Mouse (Mus musculus): ENCODE measurements around the gene Arhgap18. TPM values are rescaled to one million over a fixed set of nuclear protein-coding genes. Genes with fewer than 3 reads are reported as not detected.

The Arhgap18 gene
- total RNA-seq, 1 experiment from 2014 or later: 46.4 TPM

DNA sequence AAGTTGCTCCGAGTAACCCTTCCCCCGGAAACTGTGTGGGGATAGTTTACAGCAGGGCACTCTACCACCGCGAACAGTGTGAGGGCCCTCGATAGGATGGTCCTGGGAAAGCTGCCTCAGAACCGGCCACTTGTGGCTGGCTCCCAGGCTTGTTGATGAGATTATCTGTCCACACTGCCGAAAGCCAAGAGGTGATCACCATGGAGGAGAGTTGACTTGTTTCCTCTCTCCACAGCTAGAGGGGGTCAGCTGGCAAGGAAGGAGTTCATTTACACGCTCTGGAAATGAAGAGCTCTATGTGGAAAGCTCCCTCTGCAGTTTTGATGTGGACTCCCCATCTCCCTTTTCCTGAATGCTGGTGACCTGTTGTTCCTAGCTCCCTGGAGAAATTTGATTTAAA is 196.4 kb downstream of the Arhgap18 start:
- ATAC-seq (ENCODE audit: extremely low read depth, insufficient number of reproducible peaks, low FRiP score, poor library complexity, severe bottlenecking): no peak

DNA sequence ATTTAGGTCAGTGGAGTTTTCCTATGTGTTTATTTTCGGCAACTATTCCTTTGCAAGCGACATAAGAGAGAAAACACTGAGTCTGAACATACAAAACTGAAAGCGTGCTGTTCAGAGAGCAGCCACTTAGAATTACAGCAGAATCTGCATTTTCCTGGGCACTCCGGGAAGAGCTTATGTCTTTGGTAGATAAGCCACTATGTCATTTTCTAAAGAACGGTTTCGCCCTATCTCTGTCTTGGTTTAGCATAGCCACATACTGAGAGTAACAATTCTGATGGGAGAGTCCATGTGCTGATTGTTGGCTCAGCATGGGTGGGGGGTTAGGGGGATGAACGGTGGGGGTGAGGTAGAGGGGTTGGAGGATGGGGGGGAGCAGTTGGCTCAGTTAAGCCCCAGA is 197.2 kb downstream of the Arhgap18 start:
- no peak for ATAC-seq (ENCODE audit: extremely low read depth, insufficient number of reproducible peaks, low FRiP score, poor library complexity, severe bottlenecking)

DNA sequence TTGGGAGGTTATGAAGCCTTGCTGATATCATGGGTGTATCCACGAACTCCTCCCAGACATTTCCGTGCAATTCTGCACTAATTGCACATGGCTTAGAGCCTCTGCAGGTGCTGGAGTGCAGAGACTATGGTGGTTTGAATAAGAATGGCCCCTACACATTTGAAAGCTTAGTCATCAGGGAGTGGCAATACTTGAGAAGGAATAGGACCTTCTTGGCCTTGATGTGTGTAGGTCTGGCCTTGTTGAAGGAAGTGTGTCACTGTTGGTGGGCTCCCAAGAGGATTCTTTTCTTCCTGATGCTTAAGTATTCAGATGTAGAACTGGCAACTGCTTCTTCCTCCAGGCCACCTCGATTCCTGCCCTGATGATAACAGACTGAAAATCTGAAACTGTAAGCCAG is 205.3 kb downstream of the Arhgap18 start:
- no peak for ATAC-seq (ENCODE audit: extremely low read depth, insufficient number of reproducible peaks, low FRiP score, poor library complexity, severe bottlenecking)

All from neutrophil, adult 5-6 weeks (primary cell).